Mouse (Mus musculus): ENCODE measurements around the gene Ugt1a8.

GRCm38 (mm10) chr1:88055088-88055487 lies 32.5 kb upstream of the Ugt1a8 start, which contains the start of gene Ugt1a10:
- TF ChIP-seq TAL1 (conservative IDR thresholded peaks at IDR 0.05; ENCODE audit: low read depth, low read length) (no peak), CTCF (IDR thresholded peaks at IDR 0.05; ENCODE audit: low read depth, low read length) (no peak), GATA1 (IDR thresholded peaks at IDR 0.05; ENCODE audit: borderline replicate concordance, low read length) (no peak)

Data from G1E (cell line).